Mouse (Mus musculus): ENCODE measurements around the gene Agbl4. TPM values are rescaled to one million over a fixed set of nuclear protein-coding genes. Genes with fewer than 3 reads are reported as not detected.

The Agbl4 gene
- total RNA-seq (2015) = not detected in 2 replicates
- not detected in 2 replicates for total RNA-seq (2017)

DNA sequence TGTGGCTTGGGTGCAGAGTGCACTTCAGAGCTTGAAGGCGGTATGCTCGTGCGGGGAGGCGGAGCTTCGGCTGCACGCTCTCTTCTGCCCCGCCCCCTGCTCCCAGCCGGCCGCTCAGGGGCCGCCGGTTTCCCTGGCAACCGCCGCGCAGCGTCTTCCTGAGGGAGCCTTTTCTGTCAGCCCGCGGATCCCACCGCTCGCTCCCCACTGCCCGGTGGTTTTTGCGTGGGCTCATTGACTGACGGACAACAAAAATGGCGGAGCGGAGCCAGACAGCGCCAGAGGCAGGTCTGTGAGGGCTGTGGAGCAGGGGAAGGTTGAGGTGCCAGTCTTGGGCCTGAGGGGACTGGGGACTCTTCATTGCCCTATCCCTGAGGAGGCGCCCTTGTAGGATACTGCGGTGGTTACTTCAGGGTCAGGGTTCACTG lies at the start of gene Agbl4:
Gene Agbl4 (plus strand): TSS at position 44 of the 428 bp plus-strand sequence.
- no peak for ATAC-seq (ENCODE audit: poor library complexity, severe bottlenecking)

DNA sequence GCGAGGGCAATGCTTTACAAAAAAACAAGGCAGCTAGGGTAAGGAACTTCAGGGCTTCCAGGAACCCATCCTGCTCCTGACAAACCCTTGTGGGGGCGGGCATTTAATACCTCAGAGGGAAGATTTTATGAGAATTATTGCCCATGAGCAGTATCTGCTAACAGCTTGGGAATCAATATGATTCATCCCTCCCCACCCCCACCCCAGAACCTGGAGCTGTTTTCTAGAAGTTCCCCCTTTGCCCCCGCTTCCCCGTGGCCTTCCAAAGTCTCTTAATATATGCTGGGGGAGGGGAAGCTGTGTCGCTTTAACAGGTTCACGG lies 46.6 kb upstream of the Agbl4 start:
- ATAC-seq (ENCODE audit: poor library complexity, severe bottlenecking) = no peak

- ATAC-seq (ENCODE audit: poor library complexity, severe bottlenecking) = no peak; the same call in 1 of the 2 replicates
These were observed 46.1 kb upstream of the Agbl4 start, which contains the start of gene Elavl4 for GRCm38 (mm10) chr4:110351178-110352000. Elavl4 (minus strand) TSS chr4:110351909.

GRCm38 (mm10) chr4:110352001-110352369 lies 45.5 kb upstream of the Agbl4 start:
- ATAC-seq (ENCODE audit: poor library complexity, severe bottlenecking) = no peak

DNA sequence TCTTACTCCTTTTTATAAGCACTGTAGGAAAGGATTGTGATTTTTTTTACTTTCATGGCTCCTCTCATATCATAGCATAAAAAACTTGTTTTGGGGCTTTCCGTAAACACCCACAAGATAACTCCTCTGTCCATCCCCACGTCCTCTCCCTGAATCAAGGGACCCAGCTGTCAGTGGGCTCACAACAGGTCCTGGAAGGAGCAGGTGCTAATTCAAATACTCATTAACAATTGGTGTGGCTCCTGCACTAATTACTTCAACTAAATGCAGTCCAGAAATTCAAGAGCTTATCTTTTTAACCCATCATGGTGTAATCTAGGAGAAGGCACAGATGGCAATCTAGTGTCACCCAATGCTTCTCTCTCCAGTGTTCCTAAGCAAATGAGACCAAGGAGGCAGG lies 36.9 kb upstream of the Agbl4 start:
- no peak for ATAC-seq (ENCODE audit: poor library complexity, severe bottlenecking)

GRCm38 (mm10) chr4:110396221-110396620 lies 1.2 kb upstream of the Agbl4 start:
- no peak for ATAC-seq (ENCODE audit: poor library complexity, severe bottlenecking)

- ATAC-seq (ENCODE audit: poor library complexity, severe bottlenecking) = no peak
These were observed 22.8 kb downstream of the Agbl4 start for GRCm38 (mm10) chr4:110420306-110420705.

GRCm38 (mm10) chr4:110427653-110428052 lies 30.2 kb downstream of the Agbl4 start:
- ATAC-seq (ENCODE audit: poor library complexity, severe bottlenecking) = no peak

DNA sequence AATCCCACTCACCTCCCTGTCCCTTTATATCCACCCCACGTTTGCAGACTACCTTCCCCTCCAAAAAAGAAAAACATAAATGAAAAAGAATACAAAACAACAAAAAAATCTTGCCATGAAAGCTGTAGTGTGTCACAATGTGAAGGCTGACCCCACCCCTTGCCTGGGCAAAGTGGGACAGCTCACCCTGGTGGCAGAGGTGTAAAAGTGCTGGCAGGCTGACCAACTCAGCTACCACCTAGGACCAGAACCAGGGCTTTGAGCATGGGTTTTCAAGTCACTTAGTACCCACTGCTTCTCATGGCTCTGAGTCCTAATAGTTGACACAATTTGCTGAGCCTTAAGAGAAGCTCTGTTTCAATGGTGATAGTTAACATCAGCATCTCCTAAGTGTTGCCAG lies 96.9 kb downstream of the Agbl4 start:
- no peak for ATAC-seq (ENCODE audit: poor library complexity, severe bottlenecking)

DNA sequence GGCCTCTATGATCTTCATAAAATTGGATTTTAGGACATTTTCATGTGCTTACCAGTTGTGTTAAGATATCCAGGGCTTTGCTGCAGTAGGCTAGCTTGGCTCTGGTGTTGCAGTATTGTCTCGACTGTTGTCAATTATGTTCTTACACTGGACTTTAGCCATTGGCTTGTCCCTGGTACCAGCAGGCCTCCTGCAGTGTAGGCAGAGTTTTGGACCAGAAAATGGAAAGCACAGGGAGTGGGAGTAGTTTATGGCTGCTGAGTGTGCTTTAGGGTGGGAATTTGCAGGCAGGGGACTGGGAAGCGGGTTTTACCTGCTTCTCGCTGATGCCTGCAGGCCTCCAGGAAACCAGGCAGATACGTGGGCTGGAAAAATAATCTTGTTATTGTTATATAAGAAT lies 132.3 kb downstream of the Agbl4 start:
- ATAC-seq (ENCODE audit: poor library complexity, severe bottlenecking) = no peak

DNA sequence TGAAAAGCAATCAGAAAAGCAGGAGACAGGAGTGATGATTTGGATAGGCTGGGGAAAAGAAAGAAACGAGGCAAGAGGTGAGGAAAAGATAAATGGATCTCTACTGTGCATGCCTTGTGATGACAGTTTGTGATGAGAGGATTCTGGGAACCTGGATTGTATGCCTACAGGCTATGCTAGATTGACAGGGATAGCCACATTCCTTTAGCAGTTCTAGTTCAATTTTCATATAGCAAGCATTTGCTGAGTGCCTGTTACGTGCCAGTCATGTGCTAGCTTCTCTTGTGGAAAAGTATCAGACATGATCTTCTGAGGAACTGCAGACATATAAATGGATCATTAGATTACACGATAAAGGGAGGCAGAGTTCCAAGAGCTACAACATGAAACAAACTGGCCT lies 151.8 kb downstream of the Agbl4 start:
- no peak for ATAC-seq (ENCODE audit: poor library complexity, severe bottlenecking)

- no peak for ATAC-seq (ENCODE audit: poor library complexity, severe bottlenecking)
These were observed 200.3 kb downstream of the Agbl4 start for GRCm38 (mm10) chr4:110597726-110598283.

DNA sequence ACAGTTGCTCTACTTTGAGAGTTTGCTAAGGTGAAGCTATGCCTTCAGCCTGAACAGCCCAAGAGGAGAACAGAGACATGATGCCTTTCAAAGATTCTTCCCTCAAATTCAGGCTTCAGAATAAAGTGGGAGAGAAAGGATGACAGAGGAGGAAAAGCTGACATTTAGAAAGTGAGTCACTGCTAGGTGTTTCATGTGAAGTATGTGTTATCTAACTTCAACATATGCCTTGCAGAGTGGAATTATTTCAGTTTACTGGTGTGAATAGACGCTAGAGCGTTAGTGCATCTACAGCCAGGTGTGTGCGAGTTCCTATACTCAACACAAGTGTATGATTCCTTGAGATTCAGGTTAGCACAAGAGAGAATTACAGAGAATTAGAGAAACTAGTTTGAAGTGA lies 244.0 kb downstream of the Agbl4 start:
- no peak for ATAC-seq (ENCODE audit: poor library complexity, severe bottlenecking)

DNA sequence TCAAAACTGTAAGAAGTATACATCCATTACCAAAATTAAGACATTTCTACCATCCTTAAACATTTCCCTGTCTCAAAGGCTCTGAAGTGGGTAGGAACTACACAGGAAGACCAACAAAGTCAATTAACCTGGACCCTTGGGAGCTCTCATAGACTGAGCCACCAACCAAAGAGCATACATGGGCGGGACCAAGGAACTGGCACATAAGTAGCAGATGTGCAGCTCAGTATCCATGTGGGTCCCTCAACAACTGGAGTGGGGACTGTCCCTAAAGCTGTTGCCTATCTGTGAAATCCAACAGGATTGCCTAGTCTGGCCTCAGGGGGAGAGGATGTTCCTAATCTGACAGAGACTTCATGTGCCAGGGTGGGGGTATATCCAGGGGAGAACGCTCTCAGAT lies 265.5 kb downstream of the Agbl4 start:
- no peak for ATAC-seq (ENCODE audit: poor library complexity, severe bottlenecking)

GRCm38 (mm10) chr4:110674121-110674520 lies 276.7 kb downstream of the Agbl4 start:
- ATAC-seq (ENCODE audit: poor library complexity, severe bottlenecking) = no peak

DNA sequence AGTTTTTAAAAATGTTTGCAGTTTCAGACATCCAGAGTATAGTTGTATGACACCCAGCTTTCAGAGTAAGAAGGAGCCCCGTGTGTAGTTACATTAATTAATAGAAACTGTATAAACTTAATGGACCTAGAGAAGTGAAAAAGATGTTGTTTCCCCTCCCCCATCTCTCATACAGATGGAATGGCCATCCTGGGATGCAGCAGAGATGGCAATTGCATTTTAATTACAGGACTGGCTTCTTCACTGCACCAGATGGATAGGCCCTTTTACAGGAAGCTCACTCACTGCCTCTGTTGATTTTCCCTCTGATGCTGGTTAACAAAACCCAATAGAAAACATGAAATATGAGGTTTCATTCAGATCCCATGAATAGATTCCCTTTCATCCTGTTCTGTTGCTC lies 337.7 kb downstream of the Agbl4 start:
- ATAC-seq (ENCODE audit: poor library complexity, severe bottlenecking) = no peak

GRCm38 (mm10) chr4:110757941-110758340 lies 360.5 kb downstream of the Agbl4 start:
- no peak for ATAC-seq (ENCODE audit: poor library complexity, severe bottlenecking)

- no peak for ATAC-seq (ENCODE audit: poor library complexity, severe bottlenecking)
These were observed 391.1 kb downstream of the Agbl4 start for GRCm38 (mm10) chr4:110788596-110788995.

DNA sequence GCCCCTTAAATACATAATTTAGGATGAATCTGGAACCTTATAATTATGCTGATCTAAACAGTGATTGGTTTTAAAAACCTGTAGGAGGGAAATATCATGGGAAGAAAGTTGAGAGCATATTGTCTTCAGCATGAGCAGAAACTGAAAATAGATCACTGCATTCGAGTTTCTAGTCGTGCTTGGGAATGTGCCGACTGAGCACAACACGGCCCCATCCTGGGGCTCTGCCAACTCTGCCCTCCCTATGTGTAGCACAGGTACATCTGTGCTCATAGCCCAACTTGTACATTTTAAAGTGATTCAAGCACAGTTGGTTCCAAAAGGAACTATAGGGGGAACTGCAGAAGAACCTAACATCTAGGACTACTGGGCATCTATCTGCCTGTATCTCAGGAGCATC lies 402.4 kb downstream of the Agbl4 start:
- ATAC-seq (ENCODE audit: poor library complexity, severe bottlenecking) = no peak

- ATAC-seq (ENCODE audit: poor library complexity, severe bottlenecking) = no peak
These were observed 413.5 kb downstream of the Agbl4 start for GRCm38 (mm10) chr4:110810947-110811346.

DNA sequence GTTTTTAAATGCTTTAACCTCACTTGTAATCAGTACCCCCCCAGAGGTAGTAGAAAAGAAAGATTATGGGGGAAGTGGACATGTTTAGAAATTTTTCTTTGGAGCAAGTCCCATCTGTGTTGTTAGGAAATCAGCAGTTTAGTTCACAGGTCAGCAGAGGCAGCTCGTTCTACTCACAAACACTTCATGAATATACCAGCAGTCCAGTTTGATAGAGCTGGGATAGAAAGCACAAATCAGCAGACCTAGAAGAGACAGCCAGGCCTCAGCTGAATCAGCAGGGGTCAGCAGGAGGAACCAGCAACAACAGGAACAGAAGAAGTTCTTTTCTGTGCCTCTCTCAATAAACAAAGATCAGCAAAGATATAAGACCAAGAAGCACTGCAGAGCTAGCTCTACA lies 435.3 kb downstream of the Agbl4 start:
- no peak for ATAC-seq (ENCODE audit: poor library complexity, severe bottlenecking)

DNA sequence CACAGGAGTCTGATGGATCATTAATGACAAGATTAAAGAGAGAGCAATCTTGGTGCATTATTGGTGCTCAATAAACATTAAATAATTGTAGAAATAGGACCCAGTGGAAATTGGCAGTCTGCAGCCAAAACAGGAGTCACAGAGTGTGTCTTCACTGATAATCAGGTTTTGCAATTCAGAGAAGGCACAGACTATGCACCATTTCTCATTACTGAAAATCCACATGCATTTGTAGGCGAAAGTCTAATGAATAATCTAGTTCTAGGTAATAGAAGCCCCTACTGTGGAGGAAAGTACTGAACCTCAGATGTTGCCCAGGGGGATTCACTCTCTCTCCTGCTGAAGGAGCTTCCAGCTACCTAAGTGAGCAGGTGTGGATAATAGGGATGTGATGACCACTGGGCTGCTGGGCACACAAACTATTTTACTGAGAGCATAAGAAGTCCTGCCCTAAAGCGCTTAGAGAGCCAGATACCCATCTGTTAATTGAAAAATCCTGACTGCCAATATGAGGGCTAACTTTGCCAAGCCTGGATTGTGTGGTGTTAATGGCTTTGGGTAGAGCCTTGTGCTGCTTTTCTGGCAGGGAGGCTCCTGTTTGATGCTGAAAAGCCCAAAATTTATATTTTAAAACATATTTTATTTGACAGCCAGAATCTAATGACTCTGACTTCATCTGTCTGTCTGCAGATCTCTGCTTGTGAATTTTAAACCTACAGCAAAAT lies 482.4 kb downstream of the Agbl4 start:
- no peak for ATAC-seq (ENCODE audit: poor library complexity, severe bottlenecking)

Data from megakaryocyte, adult 5-6 weeks (primary cell).